Mouse (Mus musculus) layer of hippocampus, adult 18-20 months (tissue): ENCODE measurements around the gene Spem1. TPM values are rescaled to one million over a fixed set of nuclear protein-coding genes. Genes with fewer than 3 reads are reported as not detected.

Experiments
- DNase-seq, 2 experiments: peaks; one replicate each; pipeline ENCODE4 v3.0.0; 2022; ENCODE audit warnings: low spot score in 2 of 2
- total RNA-seq, 2 experiments: library from RNA; stranded (reverse); gene quantifications; 2 replicates each; pipeline ENCODE4 v1.2.3; 2021

The Spem1 gene
- total RNA-seq, 2 experiments from 2014 or later, result 0.62 TPM; not detected in 1

GRCm38 (mm10) chr11:69836703-69837576 lies 15.0 kb upstream of the Spem1 start:
- DNase-seq, result peak; percentile 30 to 41

GRCm38 (mm10) chr11:69835966-69836335 lies 14.0 kb upstream of the Spem1 start:
- no peak for DNase-seq

- no peak for DNase-seq
These were observed 13.5 kb upstream of the Spem1 start for GRCm38 (mm10) chr11:69835326-69835965.

GRCm38 (mm10) chr11:69834001-69834549 lies 12.1 kb upstream of the Spem1 start:
- DNase-seq, result no peak

GRCm38 (mm10) chr11:69833554-69833953 lies 11.6 kb upstream of the Spem1 start:
- no peak for DNase-seq

GRCm38 (mm10) chr11:69828832-69829231 lies 6.9 kb upstream of the Spem1 start:
- no peak for DNase-seq

- no peak for DNase-seq
These were observed 1.5 kb upstream of the Spem1 start for GRCm38 (mm10) chr11:69823456-69823855.

- DNase-seq, result no peak
These were observed 3.1 kb downstream of the Spem1 start for GRCm38 (mm10) chr11:69818871-69819270.

- DNase-seq, result no peak
These were observed 3.6 kb downstream of the Spem1 start, which contains the start of gene Spem2 for GRCm38 (mm10) chr11:69818365-69818764. TSS of gene Spem2 (minus strand) at chr11:69818465.

- DNase-seq, result no peak
These were observed 5.5 kb downstream of the Spem1 start for GRCm38 (mm10) chr11:69816520-69816919.

- no peak for DNase-seq
These were observed 6.8 kb downstream of the Spem1 start, which contains the start of gene Gm39566 for GRCm38 (mm10) chr11:69815155-69815554. TSS of gene Gm39566 (minus strand) at chr11:69815298.

GRCm38 (mm10) chr11:69810280-69810679 lies 11.7 kb downstream of the Spem1 start:
- no peak for DNase-seq

- DNase-seq, result no peak
These were observed 14.3 kb downstream of the Spem1 start for GRCm38 (mm10) chr11:69807641-69808040.

- no peak for DNase-seq
These were observed 15.6 kb downstream of the Spem1 start for GRCm38 (mm10) chr11:69806378-69806777.

- no peak for DNase-seq
These were observed 16.7 kb downstream of the Spem1 start, which contains the start of gene Tmem102 for GRCm38 (mm10) chr11:69804972-69805909. TSS of gene Tmem102 (minus strand) at chr11:69805624.

GRCm38 (mm10) chr11:69804652-69804940 lies 17.4 kb downstream of the Spem1 start:
- no peak for DNase-seq

GRCm38 (mm10) chr11:69803786-69804651 lies 18.0 kb downstream of the Spem1 start:
- DNase-seq, result peak; percentile 48 to 66

- DNase-seq, result no peak
These were observed 18.7 kb downstream of the Spem1 start for GRCm38 (mm10) chr11:69803328-69803727.

- peak; percentile 75 to 80 for DNase-seq
These were observed 19.3 kb downstream of the Spem1 start for GRCm38 (mm10) chr11:69802648-69803105.
